Mouse (Mus musculus) kidney, postnatal 0 days (tissue): ENCODE results near the gene Hnf1b. TPM values are rescaled to one million over a fixed set of nuclear protein-coding genes. Genes with fewer than 3 reads are reported as not detected.
A peak's percentile ranks its signal among the peaks of the same experiment; 100 is the strongest.

Source experiments
- ATAC-seq: fragments of 200-750 bp; cut with Nextera tagmentation; replicated peaks from 2 replicates; pipeline ENCODE4 v1.8.0; 2017; ENCODE audit warnings: low read depth, moderate number of reproducible peaks, moderate TSS enrichment, moderate library complexity; ENCODE audit not compliant: low FRiP score
- DNase-seq: peaks from one replicate; pipeline ENCODE4 v3.0.0-alpha.2; 2016; ENCODE audit warnings: low spot score
- H3K27ac ChIP-seq: fragments of 300-500 bp; sonication (generic); 2 replicates; pipeline ENCODE4 v1.5.1; 2014; ENCODE audit warnings: mild to moderate bottlenecking
- H3K27me3 ChIP-seq: fragments of 300-500 bp; sonication (generic); 2 replicates; pipeline ENCODE4 v1.6.1; 2014; ENCODE audit warnings: low read length, mixed read lengths; ENCODE audit not compliant: insufficient read depth
- H3K36me3 ChIP-seq: fragments of 300-500 bp; sonication (generic); 2 replicates; pipeline ENCODE4 v1.6.1; 2014; ENCODE audit warnings: low read length, mixed read lengths; ENCODE audit not compliant: insufficient read depth
- H3K4me1 ChIP-seq: fragments of 300-500 bp; sonication (generic); replicated peaks from 2 replicates; pipeline ENCODE4 v1.6.1; 2014; ENCODE audit warnings: antibody characterized with exemption, low read length, mixed read lengths; ENCODE audit not compliant: insufficient read depth
- H3K4me2 ChIP-seq: fragments of 300-500 bp; sonication (generic); 2 replicates; pipeline ENCODE4 v1.6.1; 2014; ENCODE audit warnings: mild to moderate bottlenecking, low read length, moderate library complexity, mixed read lengths
- H3K4me3 ChIP-seq: fragments of 300-500 bp; sonication (generic); replicated peaks from 2 replicates; pipeline ENCODE4 v1.5.1; 2014; ENCODE audit warnings: low read depth, low read length
- H3K9ac ChIP-seq: fragments of 300-500 bp; sonication (generic); 2 replicates; pipeline ENCODE4 v1.6.1; 2014; ENCODE audit warnings: low read depth, low read length
- H3K9me3 ChIP-seq: fragments of 300-500 bp; sonication (generic); replicated peaks from 2 replicates; pipeline ENCODE4 v1.6.1; 2016; ENCODE audit warnings: low read length, inconsistent platforms, mixed read lengths
- CTCF ChIP-seq: IDR thresholded peaks from 2 replicates; pipeline ENCODE4 v1.5.1; 2016; ENCODE audit warnings: antibody characterized with exemption, low read depth, mild to moderate bottlenecking, moderate library complexity
- WGBS: fragments of 180-500 bp; shearing (Covaris S2); extraction: QIAGEN DNeasy Blood & Tissue Kit; methylation state at CpG from one replicate; pipeline ENCODE4 v1.1.7; 2014; 5-methylcytosine and 5-hydroxymethylcytosine counted together
- polyA plus RNA-seq: library from polyadenylated mRNA; unstranded; fragments of >200 nt; fragmentation: Nextera tagmentation; extraction: Ambion mirVana; gene quantifications from 2 replicates; pipeline ENCODE4 v1.2.1, GENCODE M21; 2015

The Hnf1b gene
- 88.8 and 92.6 TPM in 2 replicates for polyA plus RNA-seq

GRCm38 (mm10) chr11:83849529-83850335 lies at the start of gene Hnf1b:
Gene Hnf1b, plus strand, starts transcription at chr11:83850063.
- H3K4me2 ChIP-seq, result peak within 1 kb of the TSS; percentile 49
- H3K9ac ChIP-seq, result peak within 1 kb of the TSS; percentile 88
- TF ChIP-seq CTCF, result no peak
- H3K9me3 ChIP-seq, result no peaks in the 10 kb centered on the region
- peak within 1 kb of the TSS; percentile 95 for H3K27ac ChIP-seq
- no peaks in the 10 kb centered on the region for H3K36me3 ChIP-seq
- no peak for ATAC-seq
- peaks cover 11% of the 10 kb centered on the region; the same call in 1 of the 2 replicates for H3K27me3 ChIP-seq
- no peaks in the 10 kb centered on the region for H3K4me1 ChIP-seq
- 1% methylated on average over 33 of the region's 36 CpGs for WGBS
- peak within 1 kb of the TSS; percentile 65 for H3K4me3 ChIP-seq
- DNase-seq, result no peak

DNA sequence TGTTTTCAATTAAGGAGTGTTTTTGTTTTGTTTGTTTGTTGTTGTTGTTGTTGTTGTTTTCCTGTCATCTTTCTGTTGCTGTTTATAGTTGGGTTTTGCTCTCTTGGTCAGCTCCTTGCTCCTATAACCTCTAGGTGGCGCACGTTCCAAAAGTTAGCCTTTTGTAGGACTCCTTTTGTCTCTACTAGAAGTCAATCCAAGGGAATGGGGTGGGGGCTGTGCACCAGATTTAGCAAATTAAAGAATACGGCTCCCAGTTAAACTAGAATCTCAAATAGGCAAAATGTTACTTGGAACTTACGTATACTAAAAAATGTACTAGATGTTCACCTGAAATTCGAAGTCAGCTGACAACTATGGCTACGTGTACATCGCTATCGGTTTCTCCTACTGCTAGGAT lies 47.7 kb upstream of the Hnf1b start:
- no peak overlapping the region for H3K4me3 ChIP-seq
- no peaks in the 10 kb centered on the region for H3K4me1 ChIP-seq
- TF ChIP-seq CTCF, result peak; percentile 80
- peak; percentile 76 for DNase-seq
- no peak for ATAC-seq
- no peaks in the 10 kb centered on the region for H3K36me3 ChIP-seq
- H3K27me3 ChIP-seq, result no peaks in the 10 kb centered on the region
- H3K9me3 ChIP-seq, result no peaks in the 10 kb centered on the region
- H3K9ac ChIP-seq, result no peak overlapping the region
- no peak overlapping the region for H3K27ac ChIP-seq
- 67% methylated on average over 8 of the region's 8 CpGs for WGBS
- no peak overlapping the region for H3K4me2 ChIP-seq

GRCm38 (mm10) chr11:83802581-83802980 lies 47.3 kb upstream of the Hnf1b start:
- ATAC-seq, result no peak
- H3K9ac ChIP-seq, result no peak overlapping the region

GRCm38 (mm10) chr11:83810441-83810840 lies 39.4 kb upstream of the Hnf1b start:
- H3K36me3 ChIP-seq, result no peaks in the 10 kb centered on the region
- H3K27ac ChIP-seq, result no peak overlapping the region; the same call in 1 of the 2 replicates
- H3K4me3 ChIP-seq, result no peak overlapping the region
- H3K4me2 ChIP-seq, result no peak overlapping the region
- no peaks in the 10 kb centered on the region; the same call in 1 of the 2 replicates for H3K4me1 ChIP-seq
- 62% methylated on average over 8 of the region's 8 CpGs for whole genome bisulfite sequencing
- no peak for TF ChIP-seq CTCF
- no peak overlapping the region for H3K9ac ChIP-seq
- no peaks in the 10 kb centered on the region for H3K9me3 ChIP-seq
- no peak for ATAC-seq
- DNase-seq, result no peak
- H3K27me3 ChIP-seq, result no peaks in the 10 kb centered on the region

More at GRCm38 (mm10) chr11:83802581-83802980, 47.3 kb upstream of the Hnf1b start:
- Histone ChIP-seq H3K4me3 (no peak overlapping the region), H3K27me3 (no peaks in the 10 kb centered on the region), H3K36me3 (no peaks in the 10 kb centered on the region), H3K9me3 (no peaks in the 10 kb centered on the region), H3K4me1 (no peaks in the 10 kb centered on the region), H3K27ac (no peak overlapping the region), H3K4me2 (no peak overlapping the region)
- TF ChIP-seq CTCF, result no peak
- DNase-seq, result no peak
- WGBS, result 88% methylated on average over 4 of the region's 4 CpGs

GRCm38 (mm10) chr11:83815191-83815590 lies 34.7 kb upstream of the Hnf1b start:
- Histone ChIP-seq H3K27me3 (no peaks in the 10 kb centered on the region), H3K9me3 (no peaks in the 10 kb centered on the region), H3K4me1 (peaks cover 13% of the 10 kb centered on the region; the same call in 1 of the 2 replicates), H3K9ac (0 out of 2 replicates have a peak overlapping the region, but pooled peaks have one; percentile 18), H3K4me3 (no peak overlapping the region), H3K27ac (peak overlapping the region; percentile 79), H3K4me2 (no peak overlapping the region; the same call in 1 of the 2 replicates), H3K36me3 (no peaks in the 10 kb centered on the region)
- ATAC-seq, result no peak
- DNase-seq, result no peak
- TF ChIP-seq CTCF, result no peak
- 55% methylated on average over 5 of the region's 5 CpGs for WGBS

- no peak overlapping the region; the same call in 1 of the 2 replicates for H3K4me2 ChIP-seq
- DNase-seq (peak; percentile 89), ATAC-seq (no peak)
- no peaks in the 10 kb centered on the region for H3K36me3 ChIP-seq
- no peak overlapping the region for H3K4me3 ChIP-seq
- H3K9ac ChIP-seq, result 0 out of 2 replicates have a peak overlapping the region, but pooled peaks have one; percentile 18
- H3K27ac ChIP-seq, result peak overlapping the region; percentile 95
- peaks cover 13% of the 10 kb centered on the region; the same call in 1 of the 2 replicates for H3K4me1 ChIP-seq
- peak; percentile 88 for TF ChIP-seq CTCF
- H3K9me3 ChIP-seq, result no peaks in the 10 kb centered on the region
- WGBS, result 5% methylated on average over 9 of the region's 9 CpGs
- H3K27me3 ChIP-seq, result no peaks in the 10 kb centered on the region
Observed at GRCm38 (mm10) chr11:83815628-83816027, 34.2 kb upstream of the Hnf1b start.
